Mouse (Mus musculus) heart, embryonic 14.5 days (tissue): ENCODE measurements around the gene Hils1. TPM values are rescaled to one million over a fixed set of nuclear protein-coding genes. Genes with fewer than 3 reads are reported as not detected.

Experiments used
- ATAC-seq: fragments of 200-750 bp; cut with Nextera tagmentation; 2 replicates; pipeline ENCODE4 v1.8.0; 2017; ENCODE audit warnings: low read depth, moderate TSS enrichment; ENCODE audit not compliant: insufficient number of reproducible peaks, insufficient read depth, low FRiP score
- H3K27ac ChIP-seq, 2 experiments: fragments of 200-500 bp in 1 of 2; fragments of 300-500 bp in 1 of 2; sonication (generic) in 1 of 2; replicated peaks in 1 of 2; 2 replicates each; pipeline ENCODE4 v1.5.1; 2012 to 2014; ENCODE audit warnings: low read depth in 2 of 2, low read length in 2 of 2, control low read depth in 1 of 2, mild to moderate bottlenecking in 1 of 2, mixed read lengths in 1 of 2; ENCODE audit not compliant: control insufficient read depth in 1 of 2, insufficient read depth in 1 of 2
- H3K27me3 ChIP-seq: fragments of 300-500 bp; sonication (generic); 2 replicates; pipeline ENCODE4 v1.6.1; 2014; ENCODE audit warnings: mild to moderate bottlenecking, low read length, control low read depth; ENCODE audit not compliant: control insufficient read depth, insufficient read depth
- H3K36me3 ChIP-seq: fragments of 300-500 bp; sonication (generic); 2 replicates; pipeline ENCODE4 v1.6.1; 2014; ENCODE audit warnings: mild to moderate bottlenecking, control low read depth, low read length, mixed read lengths; ENCODE audit not compliant: control insufficient read depth, insufficient read depth
- H3K4me1 ChIP-seq, 2 experiments: fragments of 200-500 bp in 1 of 2; fragments of 300-500 bp in 1 of 2; sonication (generic) in 1 of 2; 2 replicates each; pipeline ENCODE4 v1.6.1; 2012 to 2014; ENCODE audit warnings: low read length in 2 of 2, control low read depth in 1 of 2, mixed read lengths in 1 of 2; ENCODE audit not compliant: control insufficient read depth in 2 of 2, insufficient read depth in 2 of 2
- H3K4me2 ChIP-seq: fragments of 300-500 bp; sonication (generic); 2 replicates; pipeline ENCODE4 v1.6.1; 2014; ENCODE audit warnings: mild to moderate bottlenecking, low read length
- H3K4me3 ChIP-seq, 2 experiments: fragments of 200-500 bp in 1 of 2; fragments of 300-500 bp in 1 of 2; sonication (generic) in 1 of 2; 2 replicates each; pipeline ENCODE4 v1.5.1; 2012 to 2014; ENCODE audit warnings: low read length in 2 of 2, mild to moderate bottlenecking in 2 of 2, control low read depth in 1 of 2, low read depth in 1 of 2, moderate library complexity in 1 of 2; ENCODE audit not compliant: control insufficient read depth in 1 of 2, insufficient read depth in 1 of 2
- H3K9ac ChIP-seq: fragments of 300-500 bp; sonication (generic); 2 replicates; pipeline ENCODE4 v1.6.1; 2014; ENCODE audit warnings: mild to moderate bottlenecking, low read length
- H3K9me3 ChIP-seq: fragments of 300-500 bp; sonication (generic); 2 replicates; pipeline ENCODE4 v1.6.1; 2016; ENCODE audit warnings: low read length, control low read depth; ENCODE audit not compliant: control insufficient read depth
- WGBS: fragments of 180-500 bp; shearing (Covaris S2); extraction: QIAGEN DNeasy Blood & Tissue Kit; methylation state at CpG from one replicate; pipeline ENCODE4 v1.1.7; 2014; 5-methylcytosine and 5-hydroxymethylcytosine counted together
- polyA plus RNA-seq: library from polyadenylated mRNA; unstranded; fragments of >200 nt; fragmentation: Nextera tagmentation; extraction: Ambion mirVana; gene quantifications from 2 replicates; pipeline ENCODE4 v1.2.1, GENCODE M21; 2014

The Hils1 gene
- polyA plus RNA-seq, 1 experiment from 2014 or later: 0.24 TPM

DNA sequence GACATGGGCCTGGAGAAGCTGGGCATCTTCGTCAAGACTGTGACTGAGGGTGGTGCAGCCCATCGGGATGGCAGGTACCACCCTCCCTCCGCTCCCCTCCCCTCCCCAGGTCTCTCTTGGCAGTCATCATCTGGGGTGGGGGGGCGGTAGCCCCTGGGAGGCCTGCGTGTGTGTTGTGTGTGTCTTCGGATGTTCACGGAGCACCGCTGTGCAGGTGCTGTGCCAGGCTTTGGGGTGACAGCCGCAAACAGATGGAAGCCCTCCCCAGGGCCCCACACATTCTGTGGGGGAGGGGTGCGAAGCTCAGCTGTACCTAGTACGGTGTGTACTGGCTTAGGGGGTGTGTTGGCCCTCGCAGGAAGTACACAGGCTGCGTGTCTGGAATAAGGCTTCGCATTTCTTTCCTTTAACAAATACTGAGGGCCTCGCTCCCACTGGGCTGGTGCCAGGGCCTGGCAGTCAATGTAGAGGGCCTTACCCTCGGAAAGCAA is 30.7 kb downstream of the Hils1 start:
- Histone ChIP-seq H3K4me3 (no peak overlapping the region), H3K27me3 (no peaks in the 10 kb centered on the region), H3K27ac (no peak overlapping the region), H3K9me3 (no peaks in the 10 kb centered on the region), H3K4me2 (no peak overlapping the region), H3K36me3 (peaks cover 87% of the 10 kb centered on the region), H3K9ac (no peak overlapping the region), H3K4me1 (peaks cover 32 to 55% of the 10 kb centered on the region in 2 experiments)
- WGBS: 80% methylated on average over 15 of the region's 16 CpGs
- no peak for ATAC-seq

DNA sequence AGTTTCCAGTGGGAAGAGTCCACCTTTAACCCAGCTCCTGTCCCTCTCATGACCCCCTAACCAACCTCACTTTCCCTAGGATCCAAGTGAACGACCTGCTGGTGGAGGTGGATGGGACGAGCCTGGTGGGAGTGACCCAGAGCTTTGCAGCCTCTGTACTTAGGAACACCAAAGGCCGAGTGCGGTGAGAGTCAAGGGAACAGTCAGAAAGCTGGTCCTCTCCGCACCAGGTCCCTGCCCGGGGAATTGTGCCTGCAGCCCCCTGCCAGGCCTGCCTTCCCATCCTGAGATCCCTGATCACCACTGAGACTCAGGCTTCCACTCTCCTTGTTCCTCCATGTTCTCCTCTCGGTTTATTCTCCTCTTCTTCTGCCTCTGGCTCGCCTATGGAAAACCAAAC is 32.7 kb downstream of the Hils1 start:
- Histone ChIP-seq H3K27ac (0 out of 4 replicates have a peak overlapping the region, but pooled peaks of 1 of the 2 experiments have one; percentile 4), H3K4me3 (no peak overlapping the region), H3K36me3 (peaks cover 95% of the 10 kb centered on the region), H3K27me3 (no peaks in the 10 kb centered on the region), H3K9ac (no peak overlapping the region), H3K4me2 (no peak overlapping the region), H3K4me1 (peaks cover 16 to 49% of the 10 kb centered on the region in 2 experiments), H3K9me3 (no peaks in the 10 kb centered on the region)
- WGBS: 70% methylated on average over 8 of the region's 8 CpGs
- no peak for ATAC-seq

DNA sequence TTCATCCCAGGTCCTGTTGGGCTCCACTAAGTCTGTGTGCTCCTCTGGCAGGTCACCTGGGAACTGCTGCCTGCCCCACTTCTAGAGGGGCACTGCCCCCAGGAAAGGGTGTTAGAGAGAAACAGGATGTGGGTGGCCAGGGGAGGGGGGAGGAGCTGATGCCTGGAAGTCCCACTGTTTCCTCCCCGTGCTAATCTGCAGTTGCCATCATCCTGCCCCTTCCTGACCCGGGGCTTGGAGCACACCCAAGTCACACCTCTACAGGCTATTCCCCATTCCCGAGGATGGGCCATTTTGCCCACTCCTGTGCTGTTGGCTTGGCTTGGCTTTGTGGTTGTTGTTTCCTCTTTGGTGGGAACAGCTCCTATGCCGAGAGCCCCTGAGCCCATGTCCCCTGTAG is 33.2 kb downstream of the Hils1 start:
- no peaks in the 10 kb centered on the region for H3K9me3 ChIP-seq
- H3K27ac ChIP-seq: peak overlapping the region; percentile 6 to 7; a peak in 1 of 4 replicates
- no peak overlapping the region for H3K4me3 ChIP-seq
- peaks cover 14 to 44% of the 10 kb centered on the region in 2 experiments for H3K4me1 ChIP-seq
- H3K4me2 ChIP-seq: peak overlapping the region; percentile 16; the same call in 1 of the 2 replicates
- H3K27me3 ChIP-seq: no peaks in the 10 kb centered on the region
- WGBS: 18% methylated on average over 4 of the region's 4 CpGs
- no peak overlapping the region for H3K9ac ChIP-seq
- no peak for ATAC-seq
- H3K36me3 ChIP-seq: peaks cover 95% of the 10 kb centered on the region

DNA sequence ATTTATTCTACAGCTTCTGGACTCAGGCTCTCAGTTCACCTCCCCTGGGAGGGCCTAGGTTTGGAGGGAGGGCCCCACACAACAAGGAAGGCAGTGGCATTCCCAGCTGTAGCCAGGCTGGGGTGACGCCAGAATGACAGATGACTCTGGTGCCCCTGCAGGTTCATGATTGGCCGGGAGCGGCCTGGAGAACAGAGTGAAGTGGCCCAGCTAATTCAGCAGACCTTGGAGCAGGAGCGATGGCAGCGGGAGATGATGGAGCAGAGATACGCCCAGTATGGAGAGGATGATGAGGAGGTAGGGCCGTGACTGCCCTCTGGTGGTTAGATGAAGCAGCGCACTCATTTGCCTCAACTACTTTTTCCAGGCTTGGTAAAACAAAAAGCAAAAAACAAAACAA is 33.7 kb downstream of the Hils1 start:
- peaks cover 15 to 43% of the 10 kb centered on the region in 2 experiments for H3K4me1 ChIP-seq
- no peaks in the 10 kb centered on the region for H3K27me3 ChIP-seq
- H3K36me3 ChIP-seq: peaks cover 96% of the 10 kb centered on the region
- no peak overlapping the region for H3K4me3 ChIP-seq
- peak overlapping the region; percentile 16; the same call in 1 of the 2 replicates for H3K4me2 ChIP-seq
- WGBS: 3% methylated on average over 8 of the region's 8 CpGs
- ATAC-seq: peak; percentile 19; the same call in 1 of the 2 replicates
- H3K27ac ChIP-seq: peak overlapping the region; percentile 6 to 7; a peak in 1 of 4 replicates
- no peak overlapping the region for H3K9ac ChIP-seq
- H3K9me3 ChIP-seq: no peaks in the 10 kb centered on the region

DNA sequence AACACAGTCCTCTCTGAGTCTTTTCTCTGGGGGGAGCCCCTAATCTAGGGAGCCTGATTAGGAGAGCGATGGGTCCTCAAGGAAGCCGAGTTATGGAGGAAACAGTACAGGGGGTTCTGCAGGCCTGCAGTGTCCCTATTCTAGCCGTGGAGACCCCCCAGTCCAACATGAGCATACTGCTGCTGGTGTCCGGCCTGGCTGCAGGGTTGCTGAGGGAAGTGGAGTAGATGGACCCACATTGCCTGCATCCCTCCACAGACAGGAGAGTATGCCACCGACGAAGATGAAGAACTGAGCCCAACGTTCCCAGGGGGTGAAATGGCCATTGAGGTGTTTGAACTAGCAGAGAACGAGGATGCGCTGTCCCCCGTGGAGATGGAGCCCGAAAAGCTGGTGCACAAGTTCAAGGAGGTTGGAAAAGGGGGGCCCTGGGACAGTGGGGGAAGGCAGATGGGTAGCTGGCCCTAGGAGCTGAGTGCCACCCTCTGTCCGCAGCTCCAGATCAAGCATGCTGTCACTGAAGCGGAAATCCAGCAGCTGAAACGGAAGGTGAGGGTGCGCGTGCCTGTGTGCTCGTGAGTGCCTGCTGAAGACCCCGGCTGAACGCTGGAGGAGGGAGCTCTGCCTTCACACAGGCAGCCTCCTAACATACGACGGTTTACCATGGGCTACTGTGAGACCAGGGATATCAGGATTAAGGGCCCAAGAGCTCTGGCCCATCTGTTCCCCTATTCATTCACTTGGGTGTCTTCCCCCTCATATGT is 34.4 kb downstream of the Hils1 start:
- no peak for ATAC-seq
- WGBS: 87% methylated on average over 21 of the region's 21 CpGs
- Histone ChIP-seq H3K9ac (no peak overlapping the region), H3K9me3 (no peaks in the 10 kb centered on the region), H3K27ac (no peak overlapping the region; a peak in 1 of 4 replicates), H3K27me3 (no peaks in the 10 kb centered on the region), H3K4me2 (no peak overlapping the region), H3K4me3 (no peak overlapping the region), H3K36me3 (peaks cover 89% of the 10 kb centered on the region), H3K4me1 (peaks cover 18 to 43% of the 10 kb centered on the region in 2 experiments)

DNA sequence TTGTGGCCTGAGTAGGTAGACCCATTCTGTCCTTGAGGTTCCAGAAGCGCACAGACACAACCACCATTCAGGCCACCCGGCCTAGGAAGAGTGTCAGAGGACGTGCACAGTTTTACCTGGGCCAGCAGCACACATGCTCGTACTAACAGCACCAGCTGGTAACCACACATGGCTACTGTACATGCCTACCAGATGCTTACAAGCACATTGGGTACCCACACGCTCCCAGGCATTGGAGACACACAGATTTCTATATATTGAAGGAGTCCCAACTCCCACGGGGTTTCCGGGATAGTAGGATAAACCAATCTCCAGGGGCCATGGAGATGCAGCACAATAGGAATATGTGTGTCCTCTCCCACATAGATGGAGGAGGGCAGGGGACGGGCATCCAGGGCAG is 35.3 kb downstream of the Hils1 start:
- H3K4me1 ChIP-seq: peaks cover 22 to 40% of the 10 kb centered on the region in 2 experiments
- ATAC-seq: no peak
- no peak overlapping the region for H3K4me3 ChIP-seq
- H3K9me3 ChIP-seq: no peaks in the 10 kb centered on the region
- no peaks in the 10 kb centered on the region for H3K27me3 ChIP-seq
- H3K36me3 ChIP-seq: peaks cover 80% of the 10 kb centered on the region
- no peak overlapping the region for H3K27ac ChIP-seq
- H3K4me2 ChIP-seq: no peak overlapping the region
- H3K9ac ChIP-seq: no peak overlapping the region
- 93% methylated on average over 8 of the region's 8 CpGs for WGBS

DNA sequence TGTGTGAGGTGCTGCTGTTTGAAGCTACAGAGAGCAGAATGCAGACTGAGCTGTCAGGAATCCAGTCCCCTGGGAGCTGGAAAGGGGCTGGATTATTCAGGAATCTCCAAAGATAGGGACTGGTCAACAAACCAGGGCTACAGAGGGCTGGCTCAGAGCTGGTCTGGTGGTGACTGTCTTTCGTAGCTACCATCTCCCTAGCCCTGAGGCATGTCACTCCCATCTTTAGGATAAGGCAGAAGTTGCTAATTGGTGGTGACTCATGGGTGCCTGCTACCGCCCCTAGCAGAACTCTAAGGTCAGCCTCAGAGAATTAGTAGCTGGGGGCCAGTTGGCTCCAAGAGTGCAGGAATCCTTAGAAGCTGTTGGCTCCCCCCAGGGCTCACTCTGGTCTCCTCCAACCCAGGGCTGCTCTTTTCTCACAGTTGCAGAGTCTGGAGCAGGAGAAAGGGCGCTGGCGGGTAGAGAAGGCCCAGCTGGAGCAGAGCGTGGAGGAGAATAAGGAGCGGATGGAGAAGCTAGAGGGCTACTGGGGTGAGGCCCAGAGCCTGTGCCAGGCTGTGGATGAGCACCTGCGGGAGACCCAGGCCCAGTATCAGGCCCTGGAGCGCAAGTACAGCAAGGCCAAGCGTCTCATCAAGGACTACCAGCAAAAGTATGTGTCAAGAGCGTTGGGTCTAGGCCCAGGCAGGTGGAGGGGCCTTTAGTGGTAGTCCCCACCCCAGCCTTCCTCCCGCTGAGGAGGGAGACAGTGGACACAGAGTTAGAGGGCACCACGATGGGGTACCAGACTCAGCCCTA is 36.9 kb downstream of the Hils1 start:
- no peak overlapping the region for H3K4me3 ChIP-seq
- 73% methylated on average over 12 of the region's 12 CpGs for WGBS
- no peak overlapping the region for H3K9ac ChIP-seq
- peaks cover 28 to 44% of the 10 kb centered on the region in 2 experiments for H3K4me1 ChIP-seq
- peak overlapping the region in 1 of 2 experiments; percentile 50; a peak in 2 of 4 replicates for H3K27ac ChIP-seq
- no peak for ATAC-seq
- no peaks in the 10 kb centered on the region for H3K27me3 ChIP-seq
- no peaks in the 10 kb centered on the region for H3K9me3 ChIP-seq
- peaks cover 63% of the 10 kb centered on the region for H3K36me3 ChIP-seq
- H3K4me2 ChIP-seq: no peak overlapping the region
